Mouse (Mus musculus): ENCODE results near the gene Gm10644.
"Not testable (repeated sequence)": the region's sequence is repeated elsewhere in the genome, so short reads cannot be mapped to it uniquely, and the experiment has no call there.

Gm10644 gene

DNA sequence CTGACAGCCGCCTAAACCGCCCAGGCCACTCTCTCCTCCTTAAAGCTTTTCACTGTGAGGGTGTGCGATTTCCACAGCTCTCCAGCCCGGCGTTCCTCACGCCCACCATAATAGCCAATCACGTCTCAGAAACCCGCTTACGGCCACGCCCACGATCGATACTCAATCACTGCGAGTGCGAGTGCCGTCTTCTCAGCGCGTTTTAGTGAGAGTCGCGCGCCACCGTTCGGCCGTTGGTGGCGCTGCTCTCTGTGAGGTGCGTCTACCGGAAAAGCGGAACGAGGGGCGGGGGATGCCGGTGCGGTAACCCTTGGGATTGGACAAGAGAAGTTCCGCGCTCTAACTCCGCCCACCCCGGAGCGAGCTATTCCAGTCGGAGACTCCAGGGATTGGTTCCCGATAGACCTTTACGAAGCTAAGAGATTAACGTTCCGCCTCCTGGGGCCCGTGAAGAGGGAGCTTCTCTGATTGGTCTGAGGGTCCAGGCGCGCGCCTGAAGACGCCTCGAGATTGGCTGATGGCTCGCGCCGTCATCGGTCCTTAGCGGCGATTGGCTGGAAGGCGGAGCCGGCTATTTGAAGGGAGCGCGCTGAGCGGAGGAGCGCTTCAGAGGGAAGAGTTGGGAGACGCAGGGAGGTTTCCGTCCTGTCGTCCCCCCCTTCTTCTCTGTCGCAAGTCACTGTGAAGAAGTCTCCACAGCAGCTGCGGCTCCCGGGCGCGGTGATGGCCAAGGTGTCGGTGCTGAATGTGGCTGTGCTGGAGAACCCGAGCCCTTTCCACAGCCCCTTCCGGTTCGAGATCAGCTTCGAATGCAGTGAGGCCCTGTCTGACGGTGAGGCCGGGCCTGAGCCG is at the start of gene Gm10644, which contains the start of gene Asf1b:
Gene Gm10644 (minus strand): TSS at position 100 of the 852 bp plus-strand sequence.
Gene Asf1b (plus strand): TSS at position 402 of the 852 bp plus-strand sequence.
- DNase-seq: peak; percentile 93

DNA sequence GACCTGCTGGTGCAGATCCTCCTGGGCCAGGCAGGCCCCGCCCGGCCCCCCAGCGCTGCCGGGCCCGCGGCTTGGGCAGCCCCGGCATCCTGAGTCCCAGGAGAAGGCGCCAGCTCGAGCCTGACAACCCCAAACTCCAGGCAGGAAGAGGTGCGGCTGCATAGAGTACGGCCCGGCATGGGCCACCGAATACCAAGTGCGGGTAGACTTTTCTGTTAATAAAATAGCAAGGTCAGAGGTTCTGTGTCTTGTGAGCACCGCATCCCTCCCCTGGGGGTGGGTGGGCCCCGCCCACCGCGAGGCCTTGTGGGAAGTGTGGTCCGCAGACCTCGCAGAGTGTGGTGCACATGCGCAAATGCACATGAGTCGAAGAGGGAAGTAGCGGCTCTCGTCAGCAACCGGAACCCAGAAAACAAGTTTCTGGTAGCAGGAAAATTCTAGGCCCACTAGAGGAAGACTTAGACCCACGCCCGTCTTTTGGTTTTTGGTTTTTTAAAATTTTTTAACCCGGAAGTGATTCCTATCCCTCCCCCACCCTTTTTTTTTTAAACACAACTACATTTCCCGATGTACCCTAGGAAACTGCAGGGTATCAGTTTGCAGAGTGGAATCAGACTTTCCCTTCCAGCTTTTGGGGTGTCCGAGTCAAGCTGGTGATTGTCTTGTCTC is 49.7 kb upstream of the Gm10644 start:
- DNase-seq: peak; percentile 94

DNA sequence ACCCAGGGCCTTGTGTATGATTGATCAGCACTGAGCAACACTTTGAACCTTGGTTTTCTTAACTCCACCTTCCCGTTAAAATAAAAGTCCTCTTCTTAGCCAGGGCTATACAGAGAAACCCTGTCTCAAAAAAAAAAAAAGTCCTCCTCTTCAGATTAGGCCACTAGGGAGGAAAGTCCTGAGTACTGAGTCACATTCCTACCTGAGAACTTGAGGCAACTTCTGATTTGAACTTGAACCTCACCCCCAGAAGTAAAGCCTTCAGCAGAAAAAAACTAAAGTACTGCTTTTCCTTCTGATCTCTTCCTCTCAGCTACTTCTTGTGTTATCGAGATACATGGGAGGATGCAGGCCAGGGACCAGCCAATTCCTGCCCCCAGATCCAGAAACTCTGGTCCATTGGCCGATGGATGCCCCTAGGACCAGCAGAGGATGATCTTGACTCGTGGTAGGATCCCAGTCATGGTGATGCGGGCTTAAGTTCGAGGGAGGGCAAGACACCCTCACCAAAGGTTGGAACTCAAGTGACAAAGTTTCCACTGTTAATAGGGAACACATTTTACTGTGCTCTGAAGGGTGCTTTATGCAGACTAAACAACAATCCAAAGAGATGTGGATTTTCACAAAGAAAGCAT is 48.7 kb upstream of the Gm10644 start:
- DNase-seq: no peak

DNA sequence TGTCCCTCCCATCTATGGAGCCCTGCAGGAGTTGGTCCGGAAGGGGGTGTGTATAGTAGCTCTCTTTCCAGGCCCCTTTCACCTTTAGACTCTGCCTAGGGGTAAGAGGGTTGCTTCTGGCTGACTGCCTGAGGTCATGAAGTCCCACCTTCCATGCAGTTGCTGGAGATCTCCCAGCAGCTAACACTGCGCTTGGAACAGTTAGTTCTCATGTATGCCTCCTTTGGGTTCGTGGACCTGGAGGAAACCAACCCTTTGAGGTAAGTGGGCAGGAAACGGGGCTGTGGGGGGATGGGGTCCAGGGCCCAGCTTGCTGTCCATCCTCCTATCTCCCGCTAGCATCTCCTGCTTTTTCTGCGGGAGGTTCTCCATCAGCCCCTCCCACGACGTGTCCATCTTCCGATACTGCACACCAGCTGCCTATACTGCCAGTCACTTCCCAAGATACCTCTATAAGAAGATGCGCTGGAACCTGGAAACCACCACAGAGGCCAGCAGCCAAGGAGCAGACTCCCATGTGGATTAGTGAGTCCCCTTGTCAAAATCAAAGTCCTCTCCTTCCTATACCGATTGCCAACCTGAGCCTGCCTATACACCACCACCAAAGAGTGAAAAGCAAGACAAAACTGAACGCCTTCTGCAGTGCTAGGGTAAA is 48.1 kb upstream of the Gm10644 start:
- DNase-seq: no peak

DNA sequence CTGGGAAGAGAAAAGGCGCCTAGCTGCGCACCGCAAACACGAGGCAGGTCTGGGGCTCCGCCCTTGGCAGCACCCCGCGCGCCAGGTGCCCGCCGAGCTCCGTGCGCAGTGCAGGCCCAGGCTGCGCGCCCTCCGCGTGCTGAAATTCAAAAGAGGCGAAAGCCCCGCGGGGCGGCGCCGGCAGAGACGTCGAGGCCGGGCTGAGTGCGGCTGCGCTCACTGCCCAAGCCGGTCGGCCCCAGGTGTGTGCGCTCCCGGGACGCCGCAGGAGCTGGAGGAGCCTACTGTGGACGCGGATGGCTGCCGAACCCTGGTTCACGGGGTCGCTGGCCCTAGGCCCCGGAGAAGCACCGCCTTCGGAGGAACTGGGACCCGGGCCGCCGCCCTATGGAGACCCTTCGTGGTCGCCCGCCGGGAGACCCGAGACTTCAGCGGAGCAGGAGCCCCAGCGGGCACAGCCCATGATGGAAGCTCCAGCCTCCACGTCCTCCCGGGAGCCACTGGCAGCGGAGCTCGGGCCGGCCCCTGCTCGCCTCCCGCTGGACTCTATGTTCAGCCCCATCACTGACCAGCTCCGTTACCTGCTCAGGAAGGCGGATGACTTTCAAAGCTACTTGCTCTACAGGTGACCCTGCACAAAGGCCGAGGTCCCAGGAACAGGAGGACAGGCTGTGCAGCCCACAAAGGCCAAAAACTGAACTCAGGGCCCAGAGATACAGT is 46.4 kb upstream of the Gm10644 start, which contains the start of gene 1700067K01Rik:
Gene 1700067K01Rik (plus strand): TSS at position 222 of the 720 bp plus-strand sequence.
- DNase-seq: no peak

DNA sequence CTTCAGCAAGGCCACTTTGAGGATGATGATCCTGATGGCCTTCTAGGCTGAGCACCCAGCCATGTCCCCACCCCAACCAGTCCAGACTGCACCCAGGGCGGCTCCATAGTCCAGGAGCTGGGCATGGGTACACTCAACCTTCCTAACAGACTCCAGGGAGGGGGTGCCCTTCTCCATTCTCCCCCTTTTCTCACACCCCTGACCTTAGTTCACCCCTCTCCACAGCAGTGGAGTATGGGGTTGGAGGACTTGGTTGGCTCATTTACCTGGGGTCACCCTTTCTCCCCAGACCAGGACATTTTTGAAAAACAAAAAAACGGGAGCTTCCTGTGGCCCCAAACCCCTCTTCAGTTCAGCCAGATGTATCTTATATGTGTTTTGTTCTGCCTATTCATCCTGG is 44.8 kb upstream of the Gm10644 start:
- DNase-seq: no peak

DNA sequence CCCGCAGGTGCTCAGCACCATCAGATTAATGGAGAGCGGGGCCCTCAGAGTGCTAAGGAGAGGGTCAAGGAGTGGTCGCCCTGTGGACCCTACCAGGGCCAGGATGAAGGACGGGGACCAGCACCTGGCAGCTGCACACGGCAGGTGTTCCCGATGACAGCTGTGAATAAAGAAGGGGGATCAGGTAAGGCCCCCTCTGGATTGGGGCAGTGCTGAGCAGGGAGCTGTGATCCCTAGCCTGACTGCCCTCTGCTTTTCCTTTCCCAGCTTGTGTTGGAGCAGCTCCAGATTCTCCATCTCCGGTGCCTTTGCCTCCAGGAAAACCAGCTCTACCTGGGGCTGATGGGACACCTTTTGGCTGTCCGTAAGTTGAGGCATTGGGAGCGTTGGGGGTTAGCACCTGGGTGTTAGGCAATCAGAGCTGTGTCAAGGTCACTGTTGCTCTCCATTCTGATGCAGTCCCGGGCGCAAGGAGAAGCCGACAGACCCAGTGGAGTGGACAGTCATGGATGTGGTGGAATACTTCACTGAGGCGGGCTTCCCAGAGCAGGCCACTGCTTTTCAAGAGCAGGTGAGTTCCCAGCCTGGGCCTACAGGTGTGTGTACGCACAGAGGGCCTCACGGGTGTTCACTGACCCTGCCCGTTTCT is 44.2 kb upstream of the Gm10644 start:
- no peak for DNase-seq

DNA sequence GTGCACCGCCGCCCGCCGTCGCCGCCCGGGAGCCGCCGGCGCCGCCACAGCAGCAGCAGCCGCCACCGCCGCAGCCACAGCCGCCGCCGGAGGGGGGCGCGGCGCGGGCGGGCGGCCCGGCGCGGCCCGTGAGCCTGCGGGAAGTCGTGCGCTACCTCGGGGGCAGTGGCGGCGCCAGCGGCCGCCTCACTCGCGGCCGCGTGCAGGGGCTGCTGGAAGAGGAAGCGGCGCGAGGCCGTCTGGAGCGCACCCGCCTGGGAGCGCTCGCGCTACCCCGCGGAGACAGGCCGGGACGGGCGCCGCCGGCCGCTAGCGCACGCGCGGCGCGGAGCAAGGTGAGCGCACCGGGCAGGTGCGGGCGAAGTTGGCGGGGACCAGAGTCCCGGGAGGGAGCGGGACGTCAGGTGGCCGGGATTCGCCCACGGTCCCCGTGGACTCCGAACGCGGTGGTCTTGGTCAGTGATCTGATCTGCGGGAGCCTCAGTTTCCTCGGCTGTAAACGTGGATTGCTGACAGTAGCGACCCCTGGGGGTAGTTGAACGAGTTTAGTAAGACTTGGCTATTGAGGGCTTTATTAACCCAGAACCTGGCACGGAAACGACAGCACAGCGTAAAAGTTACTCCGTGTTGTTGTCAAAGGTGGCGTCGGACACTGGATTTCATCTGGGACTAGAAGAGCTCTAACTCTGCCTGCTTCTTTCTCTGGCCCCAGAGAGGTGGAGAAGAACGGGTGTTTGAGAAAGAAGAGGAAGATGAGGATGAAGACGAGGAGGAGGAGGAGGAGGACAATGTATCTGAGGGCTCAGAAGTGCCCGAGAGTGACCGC is 43.4 kb upstream of the Gm10644 start:
- peak; percentile 75 for DNase-seq

DNA sequence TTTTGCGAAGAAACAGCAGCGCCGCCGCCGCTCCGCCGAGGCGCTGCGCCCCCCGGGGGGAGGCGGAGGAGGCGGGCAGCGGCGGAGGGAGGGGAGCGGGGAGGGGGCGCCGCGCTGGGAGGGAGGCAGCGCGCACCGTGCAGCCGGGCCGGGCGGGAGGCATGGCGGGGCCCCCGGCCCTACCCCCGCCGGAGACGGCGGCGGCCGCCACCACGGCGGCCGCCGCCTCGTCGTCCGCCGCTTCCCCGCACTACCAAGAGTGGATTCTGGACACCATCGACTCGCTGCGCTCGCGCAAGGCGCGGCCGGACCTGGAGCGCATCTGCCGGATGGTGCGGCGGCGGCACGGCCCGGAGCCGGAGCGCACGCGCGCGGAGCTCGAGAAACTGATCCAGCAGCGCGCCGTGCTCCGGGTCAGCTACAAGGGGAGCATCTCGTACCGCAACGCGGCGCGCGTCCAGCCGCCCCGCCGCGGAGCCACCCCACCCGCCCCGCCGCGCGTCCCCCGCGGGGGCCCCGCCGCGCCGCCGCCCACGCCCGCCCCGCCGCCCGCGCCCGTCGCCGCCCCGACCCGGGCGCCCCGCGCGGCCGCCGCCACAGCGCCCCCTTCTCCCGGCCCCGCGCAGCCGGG is 42.6 kb upstream of the Gm10644 start, which contains the start of gene Samd1:
Gene Samd1 (plus strand): TSS at position 162 of the 631 bp plus-strand sequence.
- DNase-seq: peak; percentile 61

DNA sequence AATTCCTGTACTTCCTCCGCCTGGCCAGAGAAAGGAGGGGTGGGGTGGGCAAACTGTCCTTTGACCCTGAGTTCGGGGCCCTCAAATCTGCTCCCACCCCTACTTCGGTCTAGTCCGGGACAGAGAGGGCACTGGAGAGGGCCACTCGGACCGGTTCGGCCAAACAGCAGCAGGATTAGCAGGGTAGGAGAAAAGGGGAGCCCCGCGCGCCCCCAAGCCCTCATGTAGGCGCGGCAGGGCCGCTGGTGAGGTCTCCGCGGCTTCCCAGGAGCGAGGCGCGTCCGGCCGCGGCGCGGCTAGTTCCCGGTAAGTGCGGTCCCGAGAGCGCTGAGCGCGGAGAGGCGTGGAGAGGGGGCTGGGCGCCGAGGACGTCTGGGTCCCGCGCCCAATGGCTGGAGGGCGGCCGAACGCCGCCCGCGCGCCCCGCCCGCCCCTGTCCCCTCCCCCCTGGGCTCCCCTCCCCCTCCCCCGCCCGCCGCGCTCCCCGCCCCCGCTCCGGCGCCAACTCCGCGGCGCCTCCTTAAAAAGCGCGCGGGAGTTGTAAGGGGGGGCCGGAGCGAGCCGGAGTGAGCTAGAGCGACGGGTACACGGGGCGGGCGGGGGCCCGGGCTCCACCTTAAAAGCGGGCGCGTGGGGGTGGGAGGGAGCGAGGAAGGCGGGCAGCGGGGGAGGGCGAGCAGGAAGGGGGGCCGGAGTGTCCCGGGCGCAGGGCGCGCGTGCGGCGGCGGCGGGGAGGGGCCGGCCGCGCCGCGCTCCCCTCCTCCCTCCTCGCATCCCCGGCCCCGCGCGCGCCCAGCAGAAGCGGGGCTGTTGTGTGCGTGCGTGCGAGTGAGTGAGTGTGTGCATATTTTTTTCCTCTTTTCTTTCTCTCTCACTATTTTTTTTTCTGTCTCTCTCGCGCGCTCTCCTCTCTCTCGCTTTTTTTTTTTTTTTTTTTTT is 41.8 kb upstream of the Gm10644 start:
- DNase-seq: peak; percentile 78

DNA sequence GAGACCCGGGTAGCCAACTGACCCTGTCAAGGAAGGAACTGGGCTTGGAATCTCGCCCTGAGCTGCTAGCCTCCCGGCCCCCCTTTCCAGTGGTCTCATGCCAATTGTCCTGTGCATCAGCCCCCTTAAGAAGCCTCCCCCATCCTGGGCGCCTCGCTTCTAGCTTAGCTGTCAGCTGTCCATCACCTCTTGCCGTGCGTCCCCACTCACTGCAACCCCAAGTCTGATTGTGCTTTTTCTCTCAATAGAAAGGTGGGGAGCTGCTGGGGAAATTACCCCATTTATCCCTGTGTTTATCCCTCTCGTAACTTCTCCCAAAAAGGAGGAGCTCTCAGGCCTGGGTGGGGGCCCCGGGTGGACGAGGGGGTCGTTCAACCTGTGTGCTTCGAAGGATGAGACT is 41.0 kb upstream of the Gm10644 start:
- no peak for DNase-seq

DNA sequence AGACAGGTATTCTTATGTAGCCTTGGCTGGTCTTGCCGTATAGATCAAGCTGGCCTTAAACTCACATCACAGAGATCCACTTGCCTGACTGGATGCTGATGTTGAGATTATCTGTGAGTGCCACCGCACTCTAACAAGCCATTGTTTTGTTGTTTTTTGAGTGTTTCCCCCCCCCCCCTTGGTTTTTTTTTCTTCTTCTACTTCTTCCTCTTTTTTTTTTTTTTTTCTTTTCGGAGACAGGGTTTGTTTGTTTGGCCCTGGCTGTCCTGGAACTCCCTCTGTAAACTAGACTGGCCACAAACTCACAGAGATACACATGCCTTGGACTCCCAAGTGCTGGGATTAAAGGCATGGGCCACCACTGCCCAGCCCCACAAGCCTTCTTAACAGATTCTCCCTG is 39.0 kb upstream of the Gm10644 start:
- no peak for DNase-seq

DNA sequence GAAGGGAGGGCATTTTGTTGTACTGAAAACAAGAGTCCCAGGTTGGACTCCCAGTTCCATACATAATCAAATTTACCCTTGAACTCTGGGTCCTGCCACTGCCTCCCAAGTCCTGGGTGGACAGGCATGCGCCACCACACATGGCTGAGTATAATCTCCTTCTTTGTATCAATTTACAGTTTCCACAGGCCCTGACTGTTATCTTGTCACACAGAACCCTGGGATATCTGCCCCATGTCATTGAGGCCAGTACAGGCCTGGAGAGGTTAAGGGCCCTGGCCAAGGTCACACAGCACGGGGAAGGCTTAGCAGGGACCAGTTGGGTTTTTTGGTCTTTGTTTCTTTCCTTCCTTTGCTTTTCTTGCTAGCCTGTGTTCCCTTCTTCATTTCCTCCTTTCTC is 37.5 kb upstream of the Gm10644 start:
- no peak for DNase-seq

DNA sequence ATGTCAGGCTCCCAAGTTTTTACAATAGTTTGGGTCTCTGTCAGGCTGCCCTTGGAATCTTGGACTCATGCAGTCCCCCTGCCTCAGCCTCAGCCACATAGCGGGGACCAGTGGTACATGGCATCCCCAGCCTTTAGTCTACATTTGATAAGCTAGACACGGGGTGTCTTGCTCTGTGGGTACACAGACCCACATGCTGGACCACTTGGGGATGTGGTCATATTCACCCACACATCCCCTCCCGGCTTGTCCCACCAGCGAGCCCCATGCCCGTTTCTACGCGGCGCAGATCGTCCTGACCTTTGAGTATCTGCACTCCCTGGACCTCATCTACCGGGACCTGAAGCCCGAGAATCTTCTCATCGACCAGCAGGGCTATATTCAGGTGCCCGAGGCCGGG is 35.2 kb upstream of the Gm10644 start:
- no peak for DNase-seq

DNA sequence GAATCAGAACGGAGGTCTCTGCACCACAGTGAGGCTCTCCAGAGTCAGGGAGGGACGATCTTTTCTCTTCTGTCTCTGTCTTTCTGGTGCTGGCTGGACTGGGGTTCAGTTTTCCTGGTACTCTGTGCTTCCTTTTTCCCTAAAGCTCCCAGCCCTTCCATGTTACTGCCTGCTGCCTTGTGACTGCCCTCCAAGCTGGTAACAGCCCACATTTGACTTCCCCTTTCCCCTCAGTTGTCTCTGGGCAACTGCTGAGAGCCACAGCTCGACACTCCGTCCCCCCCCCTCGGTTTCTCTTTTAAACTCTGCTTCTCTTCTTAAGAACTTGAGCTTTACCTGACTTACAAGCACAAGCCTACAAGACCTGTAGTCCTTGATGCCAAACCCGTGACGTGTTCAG is 34.2 kb upstream of the Gm10644 start:
- DNase-seq: no peak

DNA sequence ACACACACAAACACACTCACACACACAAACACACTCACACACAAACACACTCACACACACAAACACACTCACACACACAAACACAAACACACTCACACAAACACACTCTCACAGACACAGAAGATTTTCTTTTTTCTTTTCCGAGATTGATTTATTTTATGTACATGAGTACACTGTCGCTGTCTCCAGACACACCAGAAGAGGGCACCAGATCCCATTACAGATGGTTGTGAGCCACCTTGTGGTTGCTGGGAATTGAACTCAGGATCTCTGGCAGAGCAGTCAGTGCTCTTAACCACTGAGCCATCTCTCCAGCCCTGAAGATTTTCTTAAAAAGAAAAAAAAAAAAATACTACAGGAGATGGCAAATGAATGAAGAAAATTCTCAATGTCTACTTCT is 28.2 kb upstream of the Gm10644 start:
- DNase-seq: not testable (repeated sequence)

DNA sequence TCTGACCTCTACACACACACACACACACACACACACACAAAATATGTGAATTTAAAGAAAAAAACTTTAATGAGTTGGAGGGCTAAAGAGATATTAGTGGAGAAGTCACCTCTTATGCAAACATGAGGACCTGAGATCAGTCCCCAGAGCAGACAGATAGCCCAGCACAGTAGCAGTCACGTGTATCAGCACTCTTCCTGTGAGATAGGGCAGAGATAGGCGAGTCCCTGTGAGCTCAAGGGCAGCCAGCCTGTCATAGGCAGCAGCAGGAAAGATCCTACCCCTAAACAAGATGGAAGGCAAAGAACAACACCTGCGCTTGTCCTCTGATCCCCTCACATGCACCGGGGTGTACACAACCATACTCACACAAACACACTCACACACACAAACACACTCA is 27.4 kb upstream of the Gm10644 start:
- no peak for DNase-seq

DNA sequence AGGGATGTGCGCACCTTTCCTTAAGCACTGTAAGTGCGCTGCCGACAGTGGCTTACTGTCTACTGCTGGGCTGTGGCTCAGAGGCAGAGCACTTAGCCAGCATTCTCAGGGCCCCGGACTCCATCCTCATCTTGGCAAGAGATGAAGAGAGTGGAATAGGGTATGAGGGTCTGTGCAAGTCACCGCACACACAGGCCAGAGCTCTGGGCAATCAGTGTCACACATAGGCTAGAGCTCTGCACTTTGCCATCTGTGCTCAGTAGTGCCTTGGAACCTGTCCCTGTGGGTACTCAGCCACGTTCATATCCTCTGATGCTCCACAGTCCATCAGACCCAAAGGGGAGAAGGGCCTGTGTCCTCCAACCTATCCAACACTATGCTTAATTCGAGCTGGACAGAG is 26.5 kb upstream of the Gm10644 start:
- no peak for DNase-seq

DNA sequence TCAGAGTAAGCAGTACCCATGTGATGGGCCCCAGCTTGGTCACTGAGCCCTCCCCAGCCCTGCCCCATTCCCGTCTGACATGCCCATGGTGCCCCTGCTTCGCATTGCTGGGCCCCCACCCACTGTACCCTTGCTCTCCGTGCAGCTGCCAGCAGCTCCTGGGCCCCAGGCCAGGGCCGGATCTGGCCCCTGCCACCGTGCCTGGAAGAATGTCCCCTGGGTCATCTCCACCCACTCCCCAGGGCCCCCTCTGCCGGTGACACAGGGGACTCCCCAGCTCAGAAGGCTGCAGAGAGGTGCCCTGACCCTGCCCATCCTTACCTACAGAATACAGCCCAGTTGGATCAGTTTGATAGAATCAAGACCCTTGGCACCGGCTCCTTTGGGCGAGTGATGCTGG is 25.8 kb upstream of the Gm10644 start:
- DNase-seq: no peak

All from thymus, postnatal 25 days (tissue).